Mouse (Mus musculus) bone marrow, adult 2 months (tissue): Measurements from ENCODE around the gene Pgap3. TPM values are rescaled to one million over a fixed set of nuclear protein-coding genes. Genes with fewer than 3 reads are reported as not detected.
A peak's percentile ranks its signal among the peaks of the same experiment; 100 is the strongest.

Experiments
- H3K27ac ChIP-seq: fragments of 200-500 bp; 2 replicates; pipeline ENCODE4 v1.5.1; 2012; ENCODE audit warnings: low read depth, mild to moderate bottlenecking, control low read depth, inconsistent platforms, low read length; ENCODE audit not compliant: control insufficient read depth, poor library complexity, insufficient read depth
- H3K4me1 ChIP-seq: fragments of 200-500 bp; 2 replicates; pipeline ENCODE4 v1.6.1; 2011; ENCODE audit warnings: low read length; ENCODE audit not compliant: control insufficient read depth, insufficient read depth
- H3K4me3 ChIP-seq: fragments of 200-500 bp; replicated peaks from 2 replicates; pipeline ENCODE3; 2011; ENCODE audit warnings: mild to moderate bottlenecking, low read depth, low read length, control low read depth; ENCODE audit not compliant: control insufficient read depth
- CTCF ChIP-seq: fragments of 200-500 bp; IDR thresholded peaks from 2 replicates; pipeline ENCODE4 v1.5.1; 2011; ENCODE audit warnings: low read length, control low read depth; ENCODE audit not compliant: control insufficient read depth, insufficient read depth
- POLR2A ChIP-seq: fragments of 200-500 bp; IDR thresholded peaks from 2 replicates; pipeline ENCODE4 v1.6.1; 2011; ENCODE audit warnings: low read depth, mild to moderate bottlenecking, control low read depth, low read length, borderline replicate concordance; ENCODE audit not compliant: control insufficient read depth
- WGBS: fragments of 180-500 bp; shearing (Covaris S2); methylation state at CpG from one replicate; pipeline ENCODE4 v1.1.7; 2018; 5-methylcytosine and 5-hydroxymethylcytosine counted together
- polyA plus RNA-seq: library from polyadenylated mRNA; stranded (reverse); fragments of >200 nt; gene quantifications from 2 replicates; pipeline ENCODE4 v1.2.4, GENCODE M21; 2011; ENCODE audit warnings: low replicate concordance; ENCODE audit not compliant: missing spikeins, insufficient read depth, insufficient read length

The Pgap3 gene
- polyA plus RNA-seq, 1 experiment: 2.7 TPM

- WGBS: 56% methylated on average over 4 of the region's 4 CpGs
- H3K4me3 ChIP-seq: no peak overlapping the region
- no peaks in the 10 kb centered on the region; the same call in 1 of the 2 replicates for H3K4me1 ChIP-seq
- TF ChIP-seq POLR2A (no peak), CTCF (no peak)
- H3K27ac ChIP-seq: no peak overlapping the region
Measured at GRCm38 (mm10) chr11:98341174-98341573, 59.1 kb downstream of the Pgap3 start.

- no peak overlapping the region for H3K27ac ChIP-seq
- no peak overlapping the region for H3K4me3 ChIP-seq
- H3K4me1 ChIP-seq: no peaks in the 10 kb centered on the region; the same call in 1 of the 2 replicates
- no peak for TF ChIP-seq CTCF
- TF ChIP-seq POLR2A: no peak
- WGBS: 8% methylated on average over 4 of the region's 4 CpGs
Measured at GRCm38 (mm10) chr11:98340597-98340996, 59.7 kb downstream of the Pgap3 start.

GRCm38 (mm10) chr11:98339679-98340287, 60.5 kb downstream of the Pgap3 start:
- Histone ChIP-seq H3K27ac (peak overlapping the region; percentile 44; the same call in 1 of the 2 replicates), H3K4me3 (no peak overlapping the region), H3K4me1 (no peaks in the 10 kb centered on the region; the same call in 1 of the 2 replicates)
- 11% methylated on average over 11 of the region's 11 CpGs for WGBS
- no peak for TF ChIP-seq CTCF
- no peak for TF ChIP-seq POLR2A

GRCm38 (mm10) chr11:98339071-98339501, 61.2 kb downstream of the Pgap3 start:
- 2% methylated on average over 19 of the region's 19 CpGs for WGBS
- Histone ChIP-seq H3K27ac (no peak overlapping the region), H3K4me3 (no peak overlapping the region), H3K4me1 (no peaks in the 10 kb centered on the region; the same call in 1 of the 2 replicates)
- TF ChIP-seq POLR2A: no peak
- no peak for TF ChIP-seq CTCF

Other genes starting within 250 kb of the Pgap3 start
- gene Med1, start 207.2 kb downstream of the Pgap3 start, polyA plus RNA-seq: 12.3 and 20.8 TPM in 2 replicates
- 22.0 and 34.8 TPM in 2 replicates for gene Cdk12, start 197.4 kb downstream of the Pgap3 start, polyA plus RNA-seq
- not detected in 2 replicates for gene Neurod2, start 70.8 kb downstream of the Pgap3 start, polyA plus RNA-seq
- not detected in 2 replicates for gene Ppp1r1b, start 52.1 kb downstream of the Pgap3 start, polyA plus RNA-seq
- 16.8 and 32.3 TPM in 2 replicates for gene Stard3, start 42.1 kb downstream of the Pgap3 start, polyA plus RNA-seq
- 6.5 and 15.6 TPM in 2 replicates for gene Tcap, start 16.7 kb downstream of the Pgap3 start, polyA plus RNA-seq
- gene Pnmt, start 14.0 kb downstream of the Pgap3 start, polyA plus RNA-seq: not detected in 2 replicates
- 0.97 and 2.4 TPM in 2 replicates for gene Erbb2, start 12.0 kb upstream of the Pgap3 start, polyA plus RNA-seq
- 25.3 and 33.9 TPM in 2 replicates for gene Mien1, start 38.5 kb upstream of the Pgap3 start, polyA plus RNA-seq
- gene Grb7, start 45.9 kb upstream of the Pgap3 start, polyA plus RNA-seq: 0.85 TPM in 1 of 2 replicates, not detected in the other
- 13.3 and 41.7 TPM in 2 replicates for gene Ikzf3, start 145.5 kb upstream of the Pgap3 start, polyA plus RNA-seq
- 2.2 and 6.5 TPM in 2 replicates for gene Zpbp2, start 150.6 kb upstream of the Pgap3 start, polyA plus RNA-seq
- 41.1 and 41.2 TPM in 2 replicates for gene Ormdl3, start 186.9 kb upstream of the Pgap3 start, polyA plus RNA-seq
- not detected in 2 replicates for gene Lrrc3c, start 197.8 kb upstream of the Pgap3 start, polyA plus RNA-seq
- 50.6 and 60.6 TPM in 2 replicates for gene Gm12355, start 225.2 kb upstream of the Pgap3 start, polyA plus RNA-seq
- not detected in 2 replicates for gene Gsdma3, start 225.9 kb upstream of the Pgap3 start, polyA plus RNA-seq
- not detected in 2 replicates for gene Gsdma2, start 246.3 kb upstream of the Pgap3 start, polyA plus RNA-seq